Mouse (Mus musculus) cerebellum, adult 2 months (tissue): Measurements from ENCODE around the gene Slc17a4. TPM values are rescaled to one million over a fixed set of nuclear protein-coding genes. Genes with fewer than 3 reads are reported as not detected.

ENCODE experiments used
- DNase-seq, 2 experiments: peaks; one replicate each; pipeline ENCODE4 v3.0.0; 2021
- H3K27ac ChIP-seq: fragments of 200-500 bp; 2 replicates; pipeline ENCODE4 v1.5.1; 2012; ENCODE audit warnings: low read length, control low read depth, inconsistent platforms; ENCODE audit not compliant: insufficient read depth
- H3K27me3 ChIP-seq: fragments of 200-500 bp; 2 replicates; pipeline ENCODE4 v1.6.1; 2012; ENCODE audit warnings: inconsistent platforms, mild to moderate bottlenecking, low read length, moderate library complexity; ENCODE audit not compliant: control insufficient read depth, insufficient read depth
- H3K4me1 ChIP-seq: fragments of 200-500 bp; 2 replicates; pipeline ENCODE4 v1.6.1; 2011; ENCODE audit warnings: low read length; ENCODE audit not compliant: control insufficient read depth, insufficient read depth
- H3K4me3 ChIP-seq: fragments of 200-500 bp; replicated peaks from 2 replicates; pipeline ENCODE3; 2011; ENCODE audit warnings: mild to moderate bottlenecking, low read depth, low read length, control low read depth; ENCODE audit not compliant: insufficient read depth
- CTCF ChIP-seq: fragments of 200-500 bp; IDR thresholded peaks from 2 replicates; pipeline ENCODE4 v1.5.1; 2011; ENCODE audit warnings: low read depth, mild to moderate bottlenecking, control low read depth, low read length, moderate library complexity, borderline replicate concordance; ENCODE audit not compliant: insufficient read depth
- POLR2A ChIP-seq: fragments of 200-500 bp; IDR thresholded peaks from 2 replicates; pipeline ENCODE4 v1.6.1; 2011; ENCODE audit warnings: low read length, control low read depth, borderline replicate concordance; ENCODE audit not compliant: insufficient read depth
- WGBS: fragments of 180-500 bp; shearing (Covaris S2); methylation state at CpG from one replicate; pipeline ENCODE4 v1.1.7; 2018; 5-methylcytosine and 5-hydroxymethylcytosine counted together
- polyA plus RNA-seq: library from polyadenylated mRNA; depleted of rRNA; stranded (reverse); fragments of >200 nt; gene quantifications from 2 replicates; pipeline ENCODE4 v1.2.3, GENCODE M21; 2012

Slc17a4 gene
- polyA plus RNA-seq, 1 experiment = not detected

- DNase-seq = peak; percentile 54 to 57
- no peak overlapping the region for H3K4me3 ChIP-seq
- H3K4me1 ChIP-seq = no peaks in the 10 kb centered on the region
- no peak for TF ChIP-seq POLR2A
- no peak for TF ChIP-seq CTCF
- H3K27ac ChIP-seq = no peak overlapping the region
- 61% methylated on average over 1 of the region's 1 CpGs for WGBS
- no peaks in the 10 kb centered on the region for H3K27me3 ChIP-seq
Measured at GRCm38 (mm10) chr13:23938699-23939098, 23.9 kb upstream of the Slc17a4 start.

DNA sequence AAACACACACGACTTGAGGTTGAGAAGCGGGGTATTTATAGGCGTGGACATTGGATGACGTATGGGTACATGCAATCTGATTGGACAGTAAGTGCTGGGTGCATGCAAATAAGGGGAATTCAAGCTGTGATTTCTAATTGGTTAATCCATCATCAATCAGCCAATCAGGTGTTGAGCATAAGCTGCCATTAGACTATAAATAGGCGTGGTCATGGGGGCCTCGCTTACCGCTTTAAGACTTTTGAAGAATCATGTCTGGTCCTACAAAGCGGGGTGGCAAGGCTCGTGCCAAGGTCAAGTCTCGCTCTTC lies 19.4 kb upstream of the Slc17a4 start, which contains the start of gene Hist1h2aa:
Gene Hist1h2aa (plus strand): TSS at position 252 of the 310 bp plus-strand sequence.
- H3K27me3 ChIP-seq = no peaks in the 10 kb centered on the region
- WGBS = 95% methylated on average over 10 of the region's 10 CpGs
- no peak within 1 kb of the TSS for H3K27ac ChIP-seq
- no peak within 1 kb of the TSS for H3K4me3 ChIP-seq
- H3K4me1 ChIP-seq = no peaks in the 10 kb centered on the region
- DNase-seq = no peak
- TF ChIP-seq CTCF (no peak), POLR2A (no peak)

- no peak for DNase-seq
- TF ChIP-seq CTCF = no peak
- TF ChIP-seq POLR2A = no peak
- Histone ChIP-seq H3K27me3 (no peaks in the 10 kb centered on the region), H3K4me1 (no peaks in the 10 kb centered on the region), H3K27ac (no peak within 1 kb of the TSS), H3K4me3 (no peak within 1 kb of the TSS)
- WGBS = 95% methylated on average over 39 of the region's 39 CpGs
Measured at GRCm38 (mm10) chr13:23933421-23934210, 18.8 kb upstream of the Slc17a4 start, which contains the start of gene Hist1h2ba. TSS of gene Hist1h2ba (minus strand) at chr13:23934156.

DNA sequence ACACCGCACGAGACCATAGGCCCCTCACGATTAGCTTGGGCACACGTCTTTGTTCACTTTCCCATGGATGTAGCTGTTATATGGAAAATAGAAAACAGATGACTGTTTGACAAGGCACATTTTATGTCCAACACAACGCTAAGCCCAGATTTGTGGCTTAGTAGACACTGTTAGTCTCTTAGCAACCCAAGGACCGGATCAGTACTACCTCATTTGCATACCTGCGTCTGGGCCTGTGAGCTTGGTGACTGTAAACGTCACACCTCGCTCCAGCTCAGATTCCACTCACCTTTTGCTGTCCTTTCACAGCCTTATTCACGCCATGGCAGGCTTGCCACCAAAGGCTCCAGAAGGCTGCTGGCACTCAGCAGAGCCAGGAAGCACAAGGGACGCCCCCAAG lies 16.1 kb upstream of the Slc17a4 start:
- H3K27me3 ChIP-seq = no peaks in the 10 kb centered on the region
- no peaks in the 10 kb centered on the region for H3K4me1 ChIP-seq
- no peak for DNase-seq
- TF ChIP-seq POLR2A = no peak
- TF ChIP-seq CTCF = no peak
- H3K27ac ChIP-seq = no peak overlapping the region
- no peak overlapping the region for H3K4me3 ChIP-seq
- 75% methylated on average over 11 of the region's 11 CpGs for WGBS

- Histone ChIP-seq H3K27me3 (no peaks in the 10 kb centered on the region), H3K4me1 (no peaks in the 10 kb centered on the region), H3K4me3 (no peak overlapping the region), H3K27ac (no peak overlapping the region)
- WGBS = 95% methylated on average over 9 of the region's 9 CpGs
- DNase-seq = no peak
- TF ChIP-seq POLR2A = no peak
- no peak for TF ChIP-seq CTCF
Measured at GRCm38 (mm10) chr13:23930461-23930860, 15.7 kb upstream of the Slc17a4 start.

DNA sequence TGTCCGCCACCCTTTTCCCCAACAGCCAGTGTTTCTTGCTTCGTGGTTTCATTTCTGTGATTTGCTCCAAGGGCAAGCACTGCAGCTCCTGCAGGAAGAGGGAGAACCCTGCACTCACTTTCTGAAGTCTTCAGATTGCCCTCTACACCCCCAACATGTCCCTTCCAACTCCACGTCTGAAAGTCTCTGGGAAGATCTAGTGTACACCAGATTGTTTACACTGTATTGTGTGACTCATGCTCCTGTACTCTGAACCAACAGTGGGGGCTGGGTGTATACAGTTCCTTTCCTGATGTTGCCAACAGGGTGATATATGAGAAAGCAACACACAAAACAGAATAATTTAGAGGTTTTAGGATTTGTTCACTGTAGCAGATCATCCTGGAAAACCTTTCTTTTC lies 13.8 kb upstream of the Slc17a4 start:
- Histone ChIP-seq H3K4me1 (no peaks in the 10 kb centered on the region), H3K27ac (no peak overlapping the region), H3K4me3 (no peak overlapping the region), H3K27me3 (no peaks in the 10 kb centered on the region)
- TF ChIP-seq POLR2A (no peak), CTCF (no peak)
- 74% methylated on average over 3 of the region's 3 CpGs for WGBS
- DNase-seq = no peak

DNA sequence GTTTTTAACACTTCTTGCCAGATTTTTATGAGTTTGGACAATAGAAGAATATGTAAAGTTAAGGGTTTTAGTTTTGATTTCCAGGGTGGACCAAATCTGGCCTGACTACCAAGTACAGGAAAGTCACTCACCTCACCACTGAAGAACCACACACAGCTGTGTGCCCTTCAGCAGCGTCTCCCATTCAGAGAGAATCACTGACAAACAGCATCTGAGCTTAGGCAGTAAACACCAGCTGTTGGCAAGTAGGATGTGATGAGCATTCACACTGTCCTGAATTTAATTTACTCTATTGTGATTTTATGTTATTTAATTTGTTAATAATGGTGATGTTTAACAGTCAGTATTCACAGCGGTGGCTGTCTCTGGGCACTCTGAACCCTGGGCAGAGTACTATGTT lies 11.0 kb upstream of the Slc17a4 start:
- WGBS = 72% methylated on average over 2 of the region's 2 CpGs
- DNase-seq = no peak
- no peak for TF ChIP-seq POLR2A
- TF ChIP-seq CTCF = no peak

DNA sequence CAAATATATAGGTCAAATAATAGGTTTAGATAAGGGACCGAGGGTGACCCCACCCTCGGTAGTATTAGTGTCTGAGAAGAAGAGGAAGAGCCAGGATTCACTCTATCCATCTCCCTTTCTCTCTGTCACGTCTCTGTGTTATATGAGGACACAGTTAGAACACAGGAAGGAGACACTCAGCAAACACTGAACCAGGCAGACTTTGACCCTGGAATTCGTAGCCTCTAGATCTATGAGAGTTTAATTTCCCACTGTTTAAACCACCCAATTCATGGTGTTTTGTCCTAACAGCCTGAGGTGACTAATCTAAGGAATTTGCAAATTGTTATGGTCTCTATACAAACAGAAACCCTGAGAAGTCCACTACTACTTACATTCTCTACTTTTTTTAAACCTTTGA lies 2.9 kb upstream of the Slc17a4 start:
- Histone ChIP-seq H3K4me3 (no peak overlapping the region), H3K4me1 (no peaks in the 10 kb centered on the region), H3K27ac (no peak overlapping the region), H3K27me3 (no peaks in the 10 kb centered on the region)
- no peak for DNase-seq
- TF ChIP-seq CTCF (no peak), POLR2A (no peak)
- 83% methylated on average over 4 of the region's 4 CpGs for WGBS

More for the DNA sequence above, 11.0 kb upstream of the Slc17a4 start:
- Histone ChIP-seq H3K27me3 (no peaks in the 10 kb centered on the region), H3K27ac (no peak overlapping the region), H3K4me1 (no peaks in the 10 kb centered on the region), H3K4me3 (no peak overlapping the region)
